30 mouse cellular contexts compared by ENCODE assay signal in genomic region chr9:83598047-83598446, GRCm38 (mm10). TPM values are rescaled to one million over a fixed set of nuclear protein-coding genes. Genes with fewer than 3 reads are reported as not detected.
DNase-seq lines count a peak whose midpoint lies in the region; ATAC-seq and TF ChIP-seq lines count a peak whose summit lies in the region.
"Had no signal": no experiment of that assay in that cellular context is flagged by ENCODE, and none has a peak within 500 bp of the region (broad histone marks: within the 10 kb centered on the region; RNA-seq: fewer than 3 reads in every experiment).

No protein-coding gene starts in this region.

- H3K9ac ChIP-seq in forebrain, postnatal 0 days: no peak overlapping the region
- H3K9ac ChIP-seq in forebrain, embryonic 12.5 days: no peak overlapping the region
- H3K9ac ChIP-seq in stomach, embryonic 16.5 days (ENCODE audit: low read length): no peak overlapping the region
- H3K9ac ChIP-seq in stomach, postnatal 0 days (ENCODE audit: low read length): no peak overlapping the region
- H3K9ac ChIP-seq in hindbrain, embryonic 11.5 days (ENCODE audit: low read depth, low read length): no peak overlapping the region
- H3K9ac ChIP-seq in kidney, embryonic 15.5 days: no peak overlapping the region
- H3K9ac ChIP-seq: embryonic facial prominence, embryonic 13.5 days; hindbrain, embryonic 12.5 days; intestine, embryonic 15.5 days; limb, embryonic 12.5 days; liver, embryonic 15.5 days; lung, embryonic 14.5 days; neural tube, embryonic 15.5 days had no signal

- peaks cover 15% of the 10 kb centered on the region; the same call in 1 of the 2 replicates for H3K4me1 ChIP-seq in forebrain, postnatal 0 days (ENCODE audit: insufficient read depth)
- H3K4me1 ChIP-seq in forebrain, embryonic 12.5 days: peaks cover 27% of the 10 kb centered on the region
- no peaks in the 10 kb centered on the region for H3K4me1 ChIP-seq in stomach, embryonic 16.5 days (ENCODE audit: control insufficient read depth, insufficient read depth, low read length)
- no peaks in the 10 kb centered on the region for H3K4me1 ChIP-seq in stomach, postnatal 0 days (replicated peaks; ENCODE audit: control insufficient read depth, insufficient read depth)
- no peaks in the 10 kb centered on the region for H3K4me1 ChIP-seq in hindbrain, embryonic 11.5 days (replicated peaks; ENCODE audit: control insufficient read depth, insufficient read depth, low read length)
- H3K4me1 ChIP-seq in kidney, embryonic 15.5 days: peaks cover 11% of the 10 kb centered on the region
- H3K4me1 ChIP-seq: intestine, embryonic 15.5 days; liver, embryonic 15.5 days had no signal

- H3K4me2 ChIP-seq in forebrain, postnatal 0 days (ENCODE audit: low read depth): no peak overlapping the region
- H3K4me2 ChIP-seq in forebrain, embryonic 12.5 days: no peak overlapping the region
- no peak overlapping the region for H3K4me2 ChIP-seq in stomach, embryonic 16.5 days (ENCODE audit: low read depth, low read length)
- H3K4me2 ChIP-seq in stomach, postnatal 0 days (replicated peaks; ENCODE audit: low read depth): no peak overlapping the region
- no peak overlapping the region for H3K4me2 ChIP-seq in hindbrain, embryonic 11.5 days (replicated peaks; ENCODE audit: low read depth, low read length)
- no peak overlapping the region for H3K4me2 ChIP-seq in kidney, embryonic 15.5 days
- H3K4me2 ChIP-seq: embryonic facial prominence, embryonic 13.5 days; hindbrain, embryonic 12.5 days; intestine, embryonic 15.5 days; limb, embryonic 12.5 days; liver, embryonic 15.5 days; lung, embryonic 14.5 days; neural tube, embryonic 15.5 days had no signal

- no peak overlapping the region for H3K4me3 ChIP-seq in forebrain, postnatal 0 days (ENCODE audit: low read depth, low read length)
- H3K4me3 ChIP-seq in forebrain, embryonic 12.5 days (replicated peaks): no peak overlapping the region
- H3K4me3 ChIP-seq in stomach, embryonic 16.5 days (replicated peaks; ENCODE audit: low read length): no peak overlapping the region
- H3K4me3 ChIP-seq in stomach, postnatal 0 days (ENCODE audit: low read depth, low read length): no peak overlapping the region
- H3K4me3 ChIP-seq in hindbrain, embryonic 11.5 days (ENCODE audit: low read depth, low read length): no peak overlapping the region
- no peak overlapping the region for H3K4me3 ChIP-seq in kidney, embryonic 15.5 days (replicated peaks)
- H3K4me3 ChIP-seq: embryonic facial prominence, embryonic 13.5 days; forebrain, embryonic 10.5 days; gastrocnemius, adult 2 months; heart, adult 2 months; hindbrain, embryonic 12.5 days; intestine, embryonic 15.5 days; limb, embryonic 12.5 days; liver, embryonic 15.5 days; neural tube, embryonic 15.5 days had no signal

- DNase-seq in forebrain, postnatal 0 days: peak; percentile 58
- peak; percentile 45 for DNase-seq in left cerebral cortex, adult 11 months (ENCODE audit: low spot score)
- no peak for DNase-seq in left cerebral cortex, postnatal 4 days
- no peak for DNase-seq in stomach, postnatal 0 days (ENCODE audit: low spot score)
- DNase-seq in hindbrain, embryonic 11.5 days (ENCODE audit: low spot score): no peak
- DNase-seq: adrenal gland, postnatal 10 days; cerebellum, adult 11-12 months; cerebellum, adult 9-11 months; gastrocnemius, adult 2 months; gastrocnemius, postnatal 36 days; heart, adult 2 months; kidney, adult 8-10 months; kidney, postnatal 10 days; layer of hippocampus, adult 9-11 months; lung, embryonic 14.5 days; lung, postnatal 14 days; midbrain, embryonic 14.5 days had no signal

- H3K27me3 ChIP-seq in forebrain, postnatal 0 days (ENCODE audit: insufficient read depth, low read length): no peaks in the 10 kb centered on the region
- H3K27me3 ChIP-seq in forebrain, embryonic 12.5 days: no peaks in the 10 kb centered on the region
- H3K27me3 ChIP-seq in stomach, embryonic 16.5 days (ENCODE audit: control insufficient read depth, insufficient read depth, low read length): no peaks in the 10 kb centered on the region
- H3K27me3 ChIP-seq in stomach, postnatal 0 days (ENCODE audit: control insufficient read depth, insufficient read depth, low read length): no peaks in the 10 kb centered on the region
- H3K27me3 ChIP-seq in hindbrain, embryonic 11.5 days (ENCODE audit: control insufficient read depth, insufficient read depth, low read length): no peaks in the 10 kb centered on the region
- no peaks in the 10 kb centered on the region for H3K27me3 ChIP-seq in kidney, embryonic 15.5 days
- H3K27me3 ChIP-seq: embryonic facial prominence, embryonic 13.5 days; hindbrain, embryonic 12.5 days; intestine, embryonic 15.5 days; limb, embryonic 12.5 days; liver, embryonic 15.5 days; neural tube, embryonic 15.5 days; Patski had no signal

- ATAC-seq in forebrain, postnatal 0 days: peak; percentile 49
- ATAC-seq in forebrain, embryonic 12.5 days (ENCODE audit: low FRiP score): no peak
- ATAC-seq in stomach, embryonic 16.5 days (ENCODE audit: insufficient read depth, low FRiP score): no peak
- no peak for ATAC-seq in stomach, postnatal 0 days (ENCODE audit: low FRiP score, low TSS enrichment)
- ATAC-seq in hindbrain, embryonic 11.5 days (ENCODE audit: low FRiP score): no peak
- ATAC-seq in kidney, embryonic 15.5 days (replicated peaks; ENCODE audit: low FRiP score): no peak
- ATAC-seq: hindbrain, postnatal 0 days; intestine, embryonic 15.5 days; Patski had no signal

- intact Hi-C loops in left cerebral cortex, postnatal 4 days (cut with DNase I): loop anchor here (5.0 kb wide), 1 partner anchor 626 kb away; no protein-coding TSS in a partner anchor

- no peak for TF ChIP-seq EP300 in stomach, postnatal 0 days (optimal IDR thresholded peaks at IDR 0.05)

- H3K36me3 ChIP-seq in forebrain, postnatal 0 days (ENCODE audit: insufficient read depth): no peaks in the 10 kb centered on the region
- no peaks in the 10 kb centered on the region for H3K36me3 ChIP-seq in forebrain, embryonic 12.5 days (replicated peaks)
- H3K36me3 ChIP-seq in stomach, embryonic 16.5 days (ENCODE audit: control insufficient read depth, insufficient read depth, low read length): no peaks in the 10 kb centered on the region
- H3K36me3 ChIP-seq in stomach, postnatal 0 days (ENCODE audit: control insufficient read depth, insufficient read depth, low read length): no peaks in the 10 kb centered on the region
- no peaks in the 10 kb centered on the region for H3K36me3 ChIP-seq in hindbrain, embryonic 11.5 days (ENCODE audit: control insufficient read depth, insufficient read depth, low read length)
- H3K36me3 ChIP-seq in kidney, embryonic 15.5 days: no peaks in the 10 kb centered on the region
- H3K36me3 ChIP-seq: embryonic facial prominence, embryonic 13.5 days; forebrain, embryonic 10.5 days; hindbrain, embryonic 12.5 days; intestine, embryonic 15.5 days; limb, embryonic 12.5 days; liver, embryonic 15.5 days; neural tube, embryonic 15.5 days had no signal

- H3K9me3 ChIP-seq in forebrain, postnatal 0 days (ENCODE audit: low read length): no peaks in the 10 kb centered on the region
- no peaks in the 10 kb centered on the region for H3K9me3 ChIP-seq in forebrain, embryonic 12.5 days
- no peaks in the 10 kb centered on the region for H3K9me3 ChIP-seq in stomach, embryonic 16.5 days (replicated peaks; ENCODE audit: control insufficient read depth, low read length)
- no peaks in the 10 kb centered on the region for H3K9me3 ChIP-seq in stomach, postnatal 0 days (ENCODE audit: control insufficient read depth, low read length)
- no peaks in the 10 kb centered on the region for H3K9me3 ChIP-seq in hindbrain, embryonic 11.5 days (ENCODE audit: control insufficient read depth, low read length)
- H3K9me3 ChIP-seq in kidney, embryonic 15.5 days (replicated peaks): no peaks in the 10 kb centered on the region
- H3K9me3 ChIP-seq: embryonic facial prominence, embryonic 13.5 days; forebrain, embryonic 10.5 days; hindbrain, embryonic 12.5 days; intestine, embryonic 15.5 days; limb, embryonic 12.5 days; liver, embryonic 15.5 days; neural tube, embryonic 15.5 days had no signal

- no peak for TF ChIP-seq CTCF in forebrain, postnatal 0 days (IDR thresholded peaks at IDR 0.05; ENCODE audit: low read depth)
- TF ChIP-seq CTCF in stomach, postnatal 0 days (IDR thresholded peaks at IDR 0.05; ENCODE audit: low read depth): no peak

- 64% methylated on average over 7 of the region's 7 CpGs for WGBS in forebrain, postnatal 0 days
- WGBS in forebrain, embryonic 12.5 days: 80% methylated on average over 7 of the region's 7 CpGs
- WGBS in stomach, embryonic 16.5 days: 79% methylated on average over 7 of the region's 7 CpGs
- WGBS in stomach, postnatal 0 days: 74% methylated on average over 7 of the region's 7 CpGs
- 87% methylated on average over 7 of the region's 7 CpGs for WGBS in hindbrain, embryonic 11.5 days
- 84% methylated on average over 7 of the region's 7 CpGs for WGBS in kidney, embryonic 15.5 days

- H3K27ac ChIP-seq in forebrain, postnatal 0 days (ENCODE audit: low read depth, low read length): peak overlapping the region; percentile 23
- H3K27ac ChIP-seq in forebrain, embryonic 12.5 days: no peak overlapping the region
- peak overlapping the region; percentile 15; the same call in 1 of the 2 replicates for H3K27ac ChIP-seq in stomach, embryonic 16.5 days (ENCODE audit: low read length)
- H3K27ac ChIP-seq in stomach, postnatal 0 days (replicated peaks): no peak overlapping the region
- no peak overlapping the region for H3K27ac ChIP-seq in hindbrain, embryonic 11.5 days (ENCODE audit: low read depth, low read length)
- H3K27ac ChIP-seq in kidney, embryonic 15.5 days: no peak overlapping the region
- H3K27ac ChIP-seq: embryonic facial prominence, embryonic 13.5 days; forebrain, embryonic 10.5 days; gastrocnemius, adult 2 months; heart, adult 2 months; hindbrain, embryonic 12.5 days; hindbrain, postnatal 0 days; intestine, embryonic 15.5 days; limb, embryonic 12.5 days; liver, embryonic 15.5 days; neural tube, embryonic 15.5 days had no signal

RNA-seq across cellular contexts. Expression of gene Sh3bgrl2, which starts 49.9 kb away (rescaled TPM):
- total RNA-seq in forebrain, postnatal 0 days (2014; rRNA removed): 9.0 and 9.2 TPM in 2 replicates
- polyA plus RNA-seq in forebrain, postnatal 0 days (2015; fragmentation: Nextera tagmentation; extraction: Ambion mirVana): 5.4 and 6.8 TPM in 2 replicates
- polyA plus RNA-seq in forebrain, embryonic 12.5 days (2016; fragmentation: Nextera tagmentation; extraction: Ambion mirVana): 9.9 and 11.3 TPM in 2 replicates
- 10 to 100 TPM; 12.7 to 14.1 TPM for total RNA-seq in left cerebral cortex, postnatal 4 days (2021)
- polyA plus RNA-seq in stomach, embryonic 16.5 days (2015; fragmentation: Nextera tagmentation; extraction: Ambion mirVana): 33.2 and 49.8 TPM in 2 replicates
- 114 and 117 TPM in 2 replicates for polyA plus RNA-seq in stomach, postnatal 0 days (2015; fragmentation: Nextera tagmentation; extraction: Ambion mirVana)
- 7.3 and 8.9 TPM in 2 replicates for polyA plus RNA-seq in hindbrain, embryonic 11.5 days (2014; fragmentation: Nextera tagmentation; extraction: Ambion mirVana)
- polyA plus RNA-seq in kidney, embryonic 15.5 days (2015; fragmentation: Nextera tagmentation; extraction: Ambion mirVana): 19.2 and 19.5 TPM in 2 replicates
- total RNA-seq: MEL had no signal

Comparison
In these comparisons a context has a peak if more than half of its experiments do, and no peak if none do; other contexts are left out.
1. DNase-seq: peak in forebrain, postnatal 0 days (single experiment) and left cerebral cortex, adult 11 months (single experiment); none in left cerebral cortex, postnatal 4 days (single experiment), stomach, postnatal 0 days (single experiment) and hindbrain, embryonic 11.5 days (single experiment).
2. H3K27ac ChIP-seq: peak in forebrain, postnatal 0 days (single experiment) and stomach, embryonic 16.5 days (single experiment); none in forebrain, embryonic 12.5 days (single experiment), stomach, postnatal 0 days (single experiment), hindbrain, embryonic 11.5 days (single experiment) and kidney, embryonic 15.5 days (single experiment).